Mouse (Mus musculus) C2C12 (cell line): ENCODE results near the gene Tekt4.

Experiments
- CEBPB ChIP-seq: IDR thresholded peaks from one replicate; pipeline ENCODE4 v1.6.1; 2011; ENCODE audit warnings: low read depth, mild to moderate bottlenecking, control low read depth, moderate library complexity
- CTCF ChIP-seq: IDR thresholded peaks from one replicate; pipeline ENCODE4 v1.5.1; 2011; ENCODE audit not compliant: control insufficient read depth, insufficient read depth, insufficient read length
- MAX ChIP-seq: IDR thresholded peaks from one replicate; pipeline ENCODE4 v1.6.1; 2011; ENCODE audit warnings: mild to moderate bottlenecking, control low read depth
- MYOD1 ChIP-seq: IDR thresholded peaks from one replicate; pipeline ENCODE4 v1.6.1; 2011; ENCODE audit warnings: low read depth; ENCODE audit not compliant: control insufficient read depth, insufficient read length
- MYOG ChIP-seq: IDR thresholded peaks from one replicate; pipeline ENCODE4 v1.6.1; 2011; ENCODE audit not compliant: control insufficient read depth, insufficient read length; ENCODE audit errors: extremely low read depth

GRCm38 (mm10) chr17:25414209-25414608, 40.2 kb upstream of the Tekt4 start:
- no peak for TF ChIP-seq CTCF
- no peak for TF ChIP-seq MAX
- TF ChIP-seq MYOD1: no peak
- no peak for TF ChIP-seq MYOG
- TF ChIP-seq CEBPB: no peak
